Mouse (Mus musculus) lung, embryonic 15.5 days (tissue): Measurements from ENCODE around the gene Ctbp1. TPM values are rescaled to one million over a fixed set of nuclear protein-coding genes. Genes with fewer than 3 reads are reported as not detected.

Experiments used
- ATAC-seq: fragments of 200-750 bp; cut with Nextera tagmentation; 2 replicates; pipeline ENCODE4 v1.8.0; 2017; ENCODE audit warnings: moderate number of reproducible peaks, borderline replicate concordance; ENCODE audit not compliant: low FRiP score, low TSS enrichment; ENCODE audit errors: extremely low read depth
- H3K27ac ChIP-seq: fragments of 300-500 bp; sonication (generic); 2 replicates; pipeline ENCODE4 v1.5.1; 2015; ENCODE audit warnings: moderate library complexity, mild to moderate bottlenecking, inconsistent platforms
- H3K27me3 ChIP-seq: fragments of 300-500 bp; sonication (generic); 2 replicates; pipeline ENCODE4 v1.6.1; 2015; ENCODE audit warnings: inconsistent platforms
- H3K36me3 ChIP-seq: fragments of 300-500 bp; sonication (generic); 2 replicates; pipeline ENCODE4 v1.6.1; 2015; ENCODE audit warnings: inconsistent platforms
- H3K4me1 ChIP-seq: fragments of 300-500 bp; sonication (generic); 2 replicates; pipeline ENCODE4 v1.6.1; 2015; ENCODE audit warnings: inconsistent platforms
- H3K4me2 ChIP-seq: fragments of 300-500 bp; sonication (generic); 2 replicates; pipeline ENCODE4 v1.6.1; 2015; ENCODE audit warnings: inconsistent platforms, mild to moderate bottlenecking, moderate library complexity
- H3K4me3 ChIP-seq: fragments of 300-500 bp; sonication (generic); 2 replicates; pipeline ENCODE4 v1.5.1; 2015; ENCODE audit warnings: mild to moderate bottlenecking, inconsistent platforms
- H3K9ac ChIP-seq: fragments of 300-500 bp; sonication (generic); 2 replicates; pipeline ENCODE4 v1.6.1; 2015; ENCODE audit warnings: inconsistent platforms
- H3K9me3 ChIP-seq: fragments of 300-500 bp; sonication (generic); 2 replicates; pipeline ENCODE4 v1.6.1; 2016; ENCODE audit warnings: inconsistent platforms
- WGBS: fragments of 180-500 bp; shearing (Covaris S2); methylation state at CpG from one replicate; pipeline ENCODE4 v1.1.7; 2015; 5-methylcytosine and 5-hydroxymethylcytosine counted together
- polyA plus RNA-seq: library from polyadenylated mRNA; unstranded; fragments of >200 nt; fragmentation: Nextera tagmentation; extraction: Ambion mirVana; gene quantifications from 2 replicates; pipeline ENCODE4 v1.2.1, GENCODE M21; 2015

Gene Ctbp1
- polyA plus RNA-seq, 1 experiment from 2014 or later: 351 TPM

- Histone ChIP-seq H3K27me3 (no peaks in the 10 kb centered on the region), H3K4me2 (no peak overlapping the region), H3K9ac (no peak overlapping the region), H3K9me3 (no peaks in the 10 kb centered on the region), H3K36me3 (0 out of 2 replicates have a peak, but pooled peaks cover 6% of the 10 kb centered on the region), H3K4me1 (peaks cover 17% of the 10 kb centered on the region), H3K4me3 (no peak overlapping the region), H3K27ac (no peak overlapping the region)
- no peak for ATAC-seq
- WGBS: 67% methylated on average over 3 of the region's 3 CpGs
Measured at GRCm38 (mm10) chr5:33239111-33239714, 35.6 kb downstream of the Ctbp1 start.

DNA sequence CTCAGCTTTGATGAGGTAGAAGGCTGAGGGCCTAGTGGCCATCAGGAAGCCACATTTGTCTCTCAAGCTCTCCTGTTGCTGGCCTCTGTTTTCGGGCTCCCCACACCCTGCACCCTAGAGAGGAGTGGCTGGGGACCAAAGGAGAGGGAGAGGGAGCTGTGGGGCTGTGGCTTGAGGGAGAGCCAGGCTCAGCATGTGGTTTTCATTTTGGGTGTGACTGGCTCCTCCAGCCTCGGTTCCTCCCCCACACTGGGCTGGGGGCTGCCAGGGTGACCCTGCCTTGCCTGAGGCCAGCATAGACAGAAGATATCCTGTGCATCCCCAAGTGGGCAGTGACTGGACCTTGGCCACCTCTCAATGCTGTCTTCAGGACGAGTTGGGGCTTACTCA is 36.5 kb downstream of the Ctbp1 start:
- H3K9ac ChIP-seq: no peak overlapping the region
- no peak for ATAC-seq
- H3K4me3 ChIP-seq: no peak overlapping the region
- peaks cover 19% of the 10 kb centered on the region for H3K4me1 ChIP-seq
- 58% methylated on average over 3 of the region's 3 CpGs for WGBS
- no peaks in the 10 kb centered on the region for H3K9me3 ChIP-seq
- H3K4me2 ChIP-seq: no peak overlapping the region
- H3K27ac ChIP-seq: no peak overlapping the region
- H3K36me3 ChIP-seq: 0 out of 2 replicates have a peak, but pooled peaks cover 6% of the 10 kb centered on the region
- H3K27me3 ChIP-seq: no peaks in the 10 kb centered on the region

- Histone ChIP-seq H3K4me3 (no peak overlapping the region), H3K9ac (no peak overlapping the region), H3K4me2 (no peak overlapping the region), H3K9me3 (no peaks in the 10 kb centered on the region), H3K27me3 (no peaks in the 10 kb centered on the region), H3K27ac (no peak overlapping the region), H3K4me1 (peaks cover 23% of the 10 kb centered on the region), H3K36me3 (0 out of 2 replicates have a peak, but pooled peaks cover 6% of the 10 kb centered on the region)
- ATAC-seq: no peak
- 75% methylated on average over 11 of the region's 11 CpGs for WGBS
Measured at GRCm38 (mm10) chr5:33237600-33238255, 37.1 kb downstream of the Ctbp1 start.

GRCm38 (mm10) chr5:33234391-33235031 is 40.3 kb downstream of the Ctbp1 start:
- no peak overlapping the region for H3K4me2 ChIP-seq

DNA sequence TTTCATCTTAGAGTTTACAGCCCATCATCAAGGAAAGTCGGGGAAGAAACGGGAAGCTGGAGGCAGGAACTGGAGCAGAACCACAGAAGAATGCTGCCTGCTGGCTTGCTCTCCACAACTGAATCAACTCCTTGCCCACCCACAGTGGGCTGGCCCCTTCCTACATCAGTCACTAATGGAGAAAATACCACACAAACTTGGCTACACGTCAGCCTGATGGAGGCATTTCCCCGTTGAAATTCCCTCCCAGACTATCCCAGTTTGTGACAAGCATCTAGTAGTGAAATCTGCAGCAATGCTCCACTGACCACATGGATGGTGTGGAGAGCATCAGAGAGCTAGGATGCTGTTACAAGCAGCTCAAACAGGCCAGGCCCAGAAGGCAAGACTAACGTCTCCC is 42.0 kb downstream of the Ctbp1 start:
- ATAC-seq: no peak
- peaks cover 40% of the 10 kb centered on the region for H3K4me1 ChIP-seq
- WGBS: 68% methylated on average over 5 of the region's 5 CpGs

More at GRCm38 (mm10) chr5:33234391-33235031, 40.3 kb downstream of the Ctbp1 start:
- Histone ChIP-seq H3K27me3 (no peaks in the 10 kb centered on the region), H3K4me3 (no peak overlapping the region), H3K9ac (no peak overlapping the region), H3K4me1 (peaks cover 32% of the 10 kb centered on the region), H3K27ac (peak overlapping the region; percentile 68), H3K36me3 (no peaks in the 10 kb centered on the region), H3K9me3 (no peaks in the 10 kb centered on the region)
- ATAC-seq: peak; percentile 83
- 9% methylated on average over 13 of the region's 13 CpGs for WGBS

DNA sequence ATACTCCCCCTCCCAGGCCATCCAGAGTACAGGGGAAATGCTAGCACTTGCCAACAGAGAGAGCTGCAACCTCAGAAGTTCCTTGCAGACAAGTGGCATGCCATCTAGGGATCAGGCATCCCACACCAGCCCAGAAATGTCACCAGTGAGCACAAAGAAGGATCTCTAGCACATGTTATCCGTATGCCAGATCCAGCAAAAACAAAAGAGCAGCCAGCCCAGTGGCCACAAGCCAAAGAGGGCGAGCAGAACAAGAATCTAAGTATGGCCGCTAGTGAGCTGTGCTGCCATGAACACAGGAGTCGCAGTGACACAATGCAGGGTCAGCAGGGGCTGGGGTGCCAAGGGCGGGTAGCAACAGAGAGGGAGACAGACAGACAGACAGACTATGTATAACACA is 44.5 kb downstream of the Ctbp1 start:
- H3K9ac ChIP-seq: no peak overlapping the region
- 43% methylated on average over 5 of the region's 5 CpGs for WGBS
- H3K4me1 ChIP-seq: peaks cover 37% of the 10 kb centered on the region

More for the DNA sequence above, 42.0 kb downstream of the Ctbp1 start:
- H3K27ac ChIP-seq: no peak overlapping the region
- H3K4me3 ChIP-seq: no peak overlapping the region
- no peaks in the 10 kb centered on the region for H3K27me3 ChIP-seq
- H3K9ac ChIP-seq: no peak overlapping the region
- H3K4me2 ChIP-seq: no peak overlapping the region
- no peaks in the 10 kb centered on the region for H3K36me3 ChIP-seq
- no peaks in the 10 kb centered on the region for H3K9me3 ChIP-seq

DNA sequence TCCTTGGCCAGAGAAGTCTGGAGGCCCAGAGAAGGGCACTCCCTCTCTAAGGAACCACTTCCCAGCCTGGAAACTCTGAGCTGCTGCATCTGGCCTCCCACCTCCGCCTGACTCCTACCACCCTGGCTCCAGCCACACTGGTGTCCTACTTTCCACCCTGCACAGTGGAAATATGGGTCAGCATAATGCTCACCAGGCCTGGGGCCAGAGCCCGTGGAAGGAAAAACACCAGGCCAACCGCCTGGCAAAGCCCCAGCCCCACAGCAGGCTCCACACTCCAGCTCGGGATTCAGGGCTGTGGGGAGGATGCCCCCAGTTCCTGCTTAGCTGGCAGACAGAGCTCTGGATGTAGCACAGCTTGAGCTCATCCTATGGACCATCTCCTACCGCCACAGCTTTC is 46.4 kb downstream of the Ctbp1 start:
- Histone ChIP-seq H3K27ac (peak overlapping the region; percentile 49), H3K27me3 (no peaks in the 10 kb centered on the region), H3K9ac (no peak overlapping the region), H3K4me2 (no peak overlapping the region), H3K4me3 (no peak overlapping the region), H3K4me1 (peaks cover 33% of the 10 kb centered on the region), H3K36me3 (no peaks in the 10 kb centered on the region), H3K9me3 (no peaks in the 10 kb centered on the region)
- peak; percentile 35; the same call in 1 of the 2 replicates for ATAC-seq
- whole genome bisulfite sequencing: 42% methylated on average over 5 of the region's 5 CpGs

More for the DNA sequence above, 44.5 kb downstream of the Ctbp1 start:
- no peak overlapping the region for H3K27ac ChIP-seq
- no peak overlapping the region for H3K4me3 ChIP-seq
- ATAC-seq: no peak
- H3K36me3 ChIP-seq: no peaks in the 10 kb centered on the region
- H3K27me3 ChIP-seq: no peaks in the 10 kb centered on the region
- H3K9me3 ChIP-seq: no peaks in the 10 kb centered on the region
- H3K4me2 ChIP-seq: no peak overlapping the region

GRCm38 (mm10) chr5:33225673-33226072 is 49.1 kb downstream of the Ctbp1 start:
- WGBS: 78% methylated on average over 5 of the region's 5 CpGs
- Histone ChIP-seq H3K4me1 (peaks cover 46% of the 10 kb centered on the region), H3K27ac (no peak overlapping the region), H3K4me2 (no peak overlapping the region), H3K36me3 (no peaks in the 10 kb centered on the region), H3K9ac (no peak overlapping the region), H3K4me3 (no peak overlapping the region), H3K27me3 (no peaks in the 10 kb centered on the region), H3K9me3 (no peaks in the 10 kb centered on the region)
- no peak for ATAC-seq

GRCm38 (mm10) chr5:33224491-33224890 is 50.3 kb downstream of the Ctbp1 start:
- Histone ChIP-seq H3K4me3 (no peak overlapping the region), H3K9me3 (no peaks in the 10 kb centered on the region), H3K9ac (no peak overlapping the region), H3K4me2 (no peak overlapping the region), H3K4me1 (peaks cover 47% of the 10 kb centered on the region), H3K27ac (no peak overlapping the region), H3K36me3 (no peaks in the 10 kb centered on the region), H3K27me3 (no peaks in the 10 kb centered on the region)
- 77% methylated on average over 7 of the region's 7 CpGs for WGBS
- no peak for ATAC-seq

- Histone ChIP-seq H3K4me3 (no peak overlapping the region), H3K4me2 (no peak overlapping the region), H3K4me1 (peaks cover 50% of the 10 kb centered on the region), H3K36me3 (no peaks in the 10 kb centered on the region), H3K9ac (no peak overlapping the region), H3K27ac (peak overlapping the region; percentile 60), H3K9me3 (no peaks in the 10 kb centered on the region), H3K27me3 (no peaks in the 10 kb centered on the region)
- 37% methylated on average over 9 of the region's 9 CpGs for WGBS
- no peak for ATAC-seq
Measured at GRCm38 (mm10) chr5:33222841-33223744, 51.7 kb downstream of the Ctbp1 start.

GRCm38 (mm10) chr5:33222389-33222788 is 52.4 kb downstream of the Ctbp1 start:
- peaks cover 55% of the 10 kb centered on the region for H3K4me1 ChIP-seq
- H3K9me3 ChIP-seq: no peaks in the 10 kb centered on the region
- WGBS: 22% methylated on average over 6 of the region's 6 CpGs

More at GRCm38 (mm10) chr5:33222389-33222788, 52.4 kb downstream of the Ctbp1 start:
- no peak overlapping the region for H3K4me2 ChIP-seq
- peak overlapping the region; percentile 60 for H3K27ac ChIP-seq
- no peaks in the 10 kb centered on the region for H3K36me3 ChIP-seq
- H3K27me3 ChIP-seq: no peaks in the 10 kb centered on the region
- no peak overlapping the region for H3K4me3 ChIP-seq
- no peak for ATAC-seq
- no peak overlapping the region for H3K9ac ChIP-seq
